Mouse (Mus musculus): ENCODE data around the gene 4933402J07Rik. TPM values are rescaled to one million over a fixed set of nuclear protein-coding genes. Genes with fewer than 3 reads are reported as not detected.

4933402J07Rik gene
- polyA plus RNA-seq (2012; ENCODE audit: low replicate concordance), result not detected in 2 replicates

GRCm38 (mm10) chr8:87563553-87563952, at the start of gene 4933402J07Rik:
Gene 4933402J07Rik (plus strand): TSS chr8:87563853.

Other genes with a start within 250 kb of the 4933402J07Rik start
- gene Cbln1, start 91.2 kb upstream of the 4933402J07Rik start, polyA plus RNA-seq (2012; ENCODE audit: low replicate concordance), result 0.19 and 0.50 TPM in 2 replicates

All from leukemia stem cell, adult 10-12 weeks (primary cell).